Mouse (Mus musculus) MN1 (cell line): ENCODE measurements around the gene Cd207.
"Not testable (repeated sequence)": the region's sequence is repeated elsewhere in the genome, so short reads cannot be mapped to it uniquely, and the experiment has no call there.

Source experiments
- DNase-seq: peaks from one replicate; pipeline ENCODE4 v3.0.0-alpha.2; 2016; ENCODE audit warnings: low spot score

The Cd207 gene

GRCm38 (mm10) chr6:83697932-83698331, 20.3 kb upstream of the Cd207 start:
- DNase-seq, result no peak

DNA sequence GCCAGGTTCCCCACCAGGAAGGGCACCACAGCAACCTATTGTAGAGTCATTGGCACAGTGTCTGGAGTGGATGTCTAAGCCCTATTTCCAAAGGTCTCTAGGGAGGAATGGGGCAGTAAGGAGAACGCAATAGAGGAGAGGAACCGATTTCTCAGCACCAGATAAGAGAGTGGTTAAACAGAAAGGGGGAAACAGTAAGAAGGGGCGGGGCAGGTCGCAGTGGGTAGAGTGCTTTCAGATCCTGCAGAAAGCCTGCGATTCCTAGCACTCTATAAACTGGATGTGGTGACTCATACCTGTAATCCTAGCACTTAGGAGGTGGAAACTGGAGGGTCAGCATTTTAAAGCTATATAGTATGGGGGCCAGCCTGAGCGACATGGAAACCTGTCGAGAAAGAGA, 19.0 kb upstream of the Cd207 start:
- DNase-seq, result no peak

DNA sequence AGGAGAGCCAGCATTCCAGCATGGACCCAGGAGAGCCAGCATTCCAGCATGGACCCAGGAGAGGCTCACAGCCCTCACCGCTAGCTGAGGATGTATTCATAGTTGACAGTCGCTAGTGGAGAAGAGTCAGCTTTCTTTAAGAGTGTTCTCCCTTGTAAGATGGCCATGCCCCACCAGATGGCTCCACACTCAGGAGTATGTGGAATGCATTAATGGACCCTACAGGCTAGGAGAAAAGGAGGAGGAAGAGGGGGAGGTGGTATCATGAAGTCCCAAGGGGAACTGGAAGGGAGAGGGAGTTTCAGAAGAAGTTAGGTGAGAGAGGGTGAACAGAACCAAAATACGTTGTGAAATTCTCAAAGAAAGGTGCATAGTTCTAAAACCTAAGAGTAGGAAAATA, 18.1 kb upstream of the Cd207 start:
- DNase-seq, result peak; percentile 44

DNA sequence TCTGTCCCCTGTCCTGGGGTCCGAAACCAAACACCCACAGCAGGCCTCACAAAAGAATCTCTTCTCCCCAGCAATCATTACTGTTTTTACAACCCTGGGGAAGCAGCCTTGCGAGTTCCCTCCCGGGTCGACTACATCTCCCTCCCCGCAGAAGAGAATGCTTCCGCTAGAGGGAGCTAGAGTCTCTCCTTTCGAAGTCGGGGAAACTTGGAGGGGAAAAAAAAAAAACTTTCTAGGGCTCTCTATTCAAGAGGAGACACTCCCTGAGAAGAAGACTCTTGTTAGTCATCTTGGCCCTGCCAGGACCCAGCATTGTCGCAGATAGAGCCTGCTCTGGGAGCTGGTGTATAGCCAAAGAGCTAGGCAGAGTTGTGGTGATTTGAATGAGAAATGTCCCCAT, 16.2 kb upstream of the Cd207 start:
- peak; percentile 84 for DNase-seq

DNA sequence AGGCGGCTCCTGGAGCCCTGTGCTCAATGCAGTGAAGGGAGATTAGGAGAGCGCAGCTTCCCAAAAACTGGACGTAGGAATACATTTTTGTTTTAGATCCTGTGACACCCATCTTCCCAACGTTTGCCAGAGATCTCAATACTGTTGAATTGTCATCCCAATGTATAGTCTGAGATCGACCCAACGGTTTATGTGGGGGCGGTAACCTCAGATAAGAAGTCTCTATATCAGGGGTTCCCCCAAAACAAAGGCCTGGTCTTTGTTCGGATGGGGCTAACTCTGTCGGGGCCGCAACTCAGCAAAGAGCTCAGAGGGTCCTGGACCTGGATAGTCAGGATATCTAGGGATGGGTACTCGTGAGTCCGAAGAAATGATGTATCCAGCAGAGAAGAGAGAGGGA, 15.3 kb upstream of the Cd207 start:
- no peak for DNase-seq

- DNase-seq, result no peak
Observed at GRCm38 (mm10) chr6:83690936-83691335, 13.3 kb upstream of the Cd207 start.

GRCm38 (mm10) chr6:83690277-83690676, 12.6 kb upstream of the Cd207 start:
- peak; percentile 70 for DNase-seq

DNA sequence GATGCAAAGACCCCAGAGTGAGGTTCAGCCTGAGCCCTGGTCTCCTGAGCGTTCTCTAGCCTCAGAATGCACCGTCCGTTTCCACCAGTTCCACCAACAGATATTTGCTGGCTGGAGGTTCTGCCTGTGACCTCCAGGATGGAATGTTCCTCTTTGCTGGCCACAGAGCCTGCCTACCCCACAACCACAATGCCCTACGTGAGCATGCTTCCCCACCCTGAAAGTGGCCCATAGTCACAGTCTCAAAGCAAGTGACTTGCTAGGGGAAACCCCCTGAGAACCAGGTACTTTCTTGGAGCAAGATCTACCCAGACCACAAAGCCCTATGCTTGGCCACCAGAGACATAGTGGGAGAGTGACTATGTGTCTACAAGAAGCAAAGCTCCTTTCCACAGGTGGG, 11.7 kb upstream of the Cd207 start:
- no peak for DNase-seq

GRCm38 (mm10) chr6:83673395-83673794, 4.3 kb downstream of the Cd207 start:
- DNase-seq, result peak; percentile 80

- DNase-seq, result no peak
Observed at GRCm38 (mm10) chr6:83665009-83665408, 12.6 kb downstream of the Cd207 start.

GRCm38 (mm10) chr6:83660821-83661220, 16.8 kb downstream of the Cd207 start:
- no peak for DNase-seq

DNA sequence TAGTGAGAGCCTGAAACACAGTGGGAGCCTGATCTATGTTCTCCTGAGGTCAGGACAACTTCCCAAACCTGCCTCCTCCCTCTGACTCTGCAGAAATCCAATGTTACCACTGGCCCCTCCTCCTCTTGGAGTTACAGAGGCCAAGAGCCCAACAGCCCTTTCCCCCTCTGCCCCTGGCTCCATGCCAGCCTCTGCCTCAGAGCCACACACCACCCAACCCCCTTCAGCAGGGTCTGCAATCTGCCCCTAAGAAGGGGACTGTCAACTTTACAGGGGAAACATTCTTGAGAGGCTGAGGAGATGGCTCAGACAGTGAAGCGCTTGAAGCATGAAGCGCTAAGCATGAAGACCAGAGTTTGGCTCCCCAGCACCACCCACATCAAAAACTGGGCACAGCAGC, 21.6 kb downstream of the Cd207 start, which contains the start of gene Clec4f:
Gene Clec4f, minus strand, starts transcription at position 101 of the 400 bp plus-strand sequence.
- no peak for DNase-seq

DNA sequence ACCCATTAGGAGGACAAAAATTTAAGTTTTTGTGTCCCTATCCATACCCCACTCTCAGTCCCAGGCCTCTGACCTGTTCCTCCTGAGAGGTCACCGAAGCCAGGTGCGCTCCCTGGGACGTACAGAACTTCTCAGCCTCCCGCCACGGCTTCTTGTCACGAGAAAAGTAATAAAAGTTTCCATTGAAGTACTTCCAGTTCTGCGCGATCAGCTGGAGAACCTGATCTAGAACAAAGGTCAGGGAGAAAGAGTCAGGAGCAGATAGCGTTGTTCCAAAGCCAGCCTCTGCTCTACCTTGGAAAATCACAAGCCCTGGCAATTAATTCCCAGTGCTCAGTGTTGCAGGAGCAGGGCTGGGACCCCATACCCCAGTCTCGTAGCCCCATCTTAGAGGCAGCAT, 30.9 kb downstream of the Cd207 start:
- DNase-seq, result no peak

GRCm38 (mm10) chr6:83635329-83635728, 42.3 kb downstream of the Cd207 start:
- no peak for DNase-seq

DNA sequence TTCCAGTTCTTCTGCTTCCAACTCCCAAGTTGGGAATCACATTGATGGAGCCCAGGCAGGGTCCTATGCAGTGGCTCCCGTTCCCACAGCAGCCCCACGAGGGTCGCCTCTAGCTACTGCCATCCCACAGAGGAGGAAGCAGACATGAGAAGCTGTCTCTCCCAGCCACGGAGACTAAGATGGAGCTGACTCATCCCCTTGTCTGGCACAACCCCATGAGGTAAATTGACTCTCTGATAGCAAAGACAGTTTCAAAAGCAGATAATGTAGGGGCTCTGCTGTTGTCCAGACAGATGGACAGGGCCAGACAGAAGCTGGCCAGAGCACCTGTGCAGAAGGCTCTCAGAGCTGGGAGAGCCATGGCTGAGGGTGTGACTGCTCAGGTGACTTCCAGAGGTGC, 43.0 kb downstream of the Cd207 start:
- not testable (repeated sequence) for DNase-seq

DNA sequence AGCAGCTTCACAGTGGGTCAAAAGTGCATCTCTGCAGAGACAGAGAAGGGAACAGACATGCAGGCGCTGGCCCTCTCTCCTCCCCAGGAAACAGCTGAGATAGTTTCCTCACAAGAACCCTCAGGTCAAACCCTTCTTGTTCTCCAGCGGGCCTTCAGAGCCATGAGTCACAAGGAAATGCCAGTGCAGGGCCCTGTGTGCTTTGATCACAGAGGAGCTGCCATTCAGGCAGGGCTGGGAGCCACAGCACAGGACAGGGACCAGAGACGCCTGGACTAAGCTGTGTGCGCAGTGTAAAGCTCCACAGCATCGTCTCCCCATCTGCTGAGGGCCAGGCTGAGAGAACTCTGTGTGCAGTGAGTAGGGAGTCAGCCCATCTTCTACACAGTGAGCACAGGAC, 43.6 kb downstream of the Cd207 start:
- not testable (repeated sequence) for DNase-seq

GRCm38 (mm10) chr6:83631815-83632214, 45.8 kb downstream of the Cd207 start:
- no peak for DNase-seq

DNA sequence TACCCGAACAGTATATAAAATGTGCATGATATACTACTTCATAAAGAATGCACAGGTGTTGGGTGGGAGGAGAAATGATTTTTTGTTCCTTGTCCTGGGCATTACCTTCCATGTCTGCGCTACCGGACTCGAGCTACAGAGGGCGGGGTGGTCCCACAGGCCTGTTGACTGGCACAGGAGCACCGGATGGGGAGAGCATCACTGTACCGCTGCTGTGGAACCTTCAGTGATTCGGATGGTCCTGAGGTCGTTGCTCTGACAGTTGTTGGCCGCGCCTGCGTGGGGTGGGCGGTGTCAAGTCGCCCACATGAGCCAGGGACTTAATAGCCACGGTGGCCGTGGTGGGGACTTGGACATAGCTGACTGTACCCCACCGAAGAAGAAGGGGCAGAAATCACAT, 50.9 kb downstream of the Cd207 start:
- no peak for DNase-seq
